Mouse (Mus musculus) frontal cortex, adult 2 months (tissue): ENCODE results near the gene Rnf44. TPM values are rescaled to one million over a fixed set of nuclear protein-coding genes. Genes with fewer than 3 reads are reported as not detected.

Experiments used
- polyA plus RNA-seq: library from polyadenylated mRNA; depleted of rRNA; stranded (reverse); fragments of >200 nt; gene quantifications from 2 replicates; pipeline ENCODE4 v1.2.3, GENCODE M21; 2012; rRNA removed

The Rnf44 gene
- polyA plus RNA-seq, 1 experiment = 133 TPM

Other genes starting within 250 kb of the Rnf44 start
- gene Thoc3, start 225.1 kb downstream of the Rnf44 start, polyA plus RNA-seq = 24.4 and 25.0 TPM in 2 replicates
- gene Simc1, start 190.1 kb downstream of the Rnf44 start, polyA plus RNA-seq = 17.1 and 18.6 TPM in 2 replicates
- gene 4833439L19Rik, start 128.5 kb downstream of the Rnf44 start, polyA plus RNA-seq = 165 and 175 TPM in 2 replicates
- gene Arl10, start 118.9 kb downstream of the Rnf44 start, polyA plus RNA-seq = 13.5 and 20.6 TPM in 2 replicates
- 24.5 and 29.3 TPM in 2 replicates for gene Nop16, start 103.8 kb downstream of the Rnf44 start, polyA plus RNA-seq
- 233 and 327 TPM in 2 replicates for gene Higd2a, start 103.7 kb downstream of the Rnf44 start, polyA plus RNA-seq
- gene Cltb, start 82.6 kb downstream of the Rnf44 start, polyA plus RNA-seq = 306 and 339 TPM in 2 replicates
- gene Faf2, start 72.1 kb downstream of the Rnf44 start, polyA plus RNA-seq = 35.0 and 39.6 TPM in 2 replicates
- 0.15 and 0.22 TPM in 2 replicates for gene Cdhr2, start 7.6 kb upstream of the Rnf44 start, polyA plus RNA-seq
- gene Gprin1, start 56.0 kb upstream of the Rnf44 start, polyA plus RNA-seq = 82.2 and 88.5 TPM in 2 replicates
- gene Sncb, start 72.7 kb upstream of the Rnf44 start, polyA plus RNA-seq = 560 and 602 TPM in 2 replicates
- not detected in 2 replicates for gene Eif4e1b, start 90.1 kb upstream of the Rnf44 start, polyA plus RNA-seq
- 48.2 and 57.8 TPM in 2 replicates for gene Tspan17, start 95.5 kb upstream of the Rnf44 start, polyA plus RNA-seq